Mouse (Mus musculus): ENCODE measurements around the gene Gm10382.

DNA sequence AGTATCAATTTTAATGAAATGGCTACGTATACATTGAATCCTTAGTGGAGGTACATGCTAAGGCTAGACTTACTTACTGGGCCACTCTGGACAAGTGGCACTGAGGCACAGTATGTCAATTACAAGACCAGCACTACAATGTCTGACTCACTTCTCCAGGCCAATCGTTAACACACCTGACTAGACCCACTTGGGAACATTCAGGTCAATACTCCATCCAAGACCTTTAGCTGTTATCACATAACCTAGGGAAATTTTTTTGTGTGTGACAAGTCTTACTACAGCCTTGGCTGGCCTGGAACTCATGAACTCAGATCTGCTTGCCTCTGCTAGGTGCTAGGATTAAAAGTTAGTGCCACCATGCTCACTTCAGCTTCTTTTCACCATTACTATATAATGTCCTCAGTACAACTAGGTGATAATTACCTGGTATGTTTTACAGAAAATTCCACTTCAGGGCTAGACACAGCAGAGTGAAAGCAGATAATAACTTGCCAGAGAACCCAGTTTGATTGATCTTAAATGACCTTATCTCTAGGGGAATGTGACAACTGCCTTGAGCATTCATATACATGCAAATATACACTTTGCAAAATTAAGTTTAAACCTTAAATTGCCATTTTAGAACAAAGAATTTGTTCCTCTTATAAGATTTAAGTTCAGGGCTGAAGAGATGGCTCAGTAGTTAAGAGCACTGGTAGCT, 4.5 kb upstream of the Gm10382 start:
- TF ChIP-seq CTCF (IDR thresholded peaks at IDR 0.05; ENCODE audit: control insufficient read depth, insufficient read depth, insufficient read length) = no peak
- TF ChIP-seq USF1 (IDR thresholded peaks at IDR 0.05; ENCODE audit: low read depth) = no peak
- TF ChIP-seq MAX (IDR thresholded peaks at IDR 0.05) = no peak
- no peak for TF ChIP-seq CEBPB (IDR thresholded peaks at IDR 0.05; ENCODE audit: low read depth)
